Mouse (Mus musculus) kidney, postnatal 36 days (tissue): ENCODE results near the gene Clta.

Experiments used
- DNase-seq, 2 experiments: peaks; one replicate each; pipeline ENCODE4 v3.0.0; 2021 to 2022; ENCODE audit warnings: mixed read lengths in 2 of 2

The Clta gene

GRCm38 (mm10) chr4:44004126-44004525 is at the start of gene Clta:
Clta (plus strand) TSS chr4:44004452.
- DNase-seq, result no peak

- DNase-seq, result peak; percentile 47 to 84
These were observed 46.9 kb upstream of the Clta start, which contains the start of gene Glipr2 for GRCm38 (mm10) chr4:43957292-43957845. Glipr2 (plus strand) TSS chr4:43957401.

DNA sequence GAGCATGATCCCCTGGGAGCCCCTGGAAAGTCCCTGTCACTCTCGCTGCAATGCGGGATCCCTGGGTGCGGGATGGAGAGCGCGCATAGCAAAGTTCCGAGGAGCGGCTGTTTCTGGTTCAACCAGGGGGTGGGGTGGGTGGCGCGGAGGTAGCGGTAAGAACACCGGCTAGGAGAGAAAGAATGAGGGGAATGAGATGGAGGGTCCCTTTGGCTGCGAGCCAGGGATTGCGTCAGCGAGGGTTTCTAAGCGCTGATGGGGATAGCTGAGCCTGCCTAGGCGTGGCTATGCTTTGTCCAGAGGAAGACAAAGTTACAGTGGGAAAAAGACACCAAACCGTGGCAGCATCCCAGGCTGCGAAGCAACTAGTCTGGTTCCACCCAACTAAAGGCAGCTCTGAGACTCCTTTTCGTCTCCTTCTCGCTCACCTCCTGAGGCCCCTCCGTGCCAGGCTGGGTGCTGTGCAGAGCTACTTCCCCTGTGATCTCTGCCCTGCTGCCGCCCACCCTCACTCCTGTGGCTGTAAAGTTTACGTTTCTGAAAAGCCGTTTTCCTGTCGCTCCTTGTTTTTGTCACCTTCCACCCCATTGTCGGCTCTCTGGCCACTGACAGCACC is 46.3 kb upstream of the Clta start:
- DNase-seq, result peak in 1 of 2 experiments; percentile 36

DNA sequence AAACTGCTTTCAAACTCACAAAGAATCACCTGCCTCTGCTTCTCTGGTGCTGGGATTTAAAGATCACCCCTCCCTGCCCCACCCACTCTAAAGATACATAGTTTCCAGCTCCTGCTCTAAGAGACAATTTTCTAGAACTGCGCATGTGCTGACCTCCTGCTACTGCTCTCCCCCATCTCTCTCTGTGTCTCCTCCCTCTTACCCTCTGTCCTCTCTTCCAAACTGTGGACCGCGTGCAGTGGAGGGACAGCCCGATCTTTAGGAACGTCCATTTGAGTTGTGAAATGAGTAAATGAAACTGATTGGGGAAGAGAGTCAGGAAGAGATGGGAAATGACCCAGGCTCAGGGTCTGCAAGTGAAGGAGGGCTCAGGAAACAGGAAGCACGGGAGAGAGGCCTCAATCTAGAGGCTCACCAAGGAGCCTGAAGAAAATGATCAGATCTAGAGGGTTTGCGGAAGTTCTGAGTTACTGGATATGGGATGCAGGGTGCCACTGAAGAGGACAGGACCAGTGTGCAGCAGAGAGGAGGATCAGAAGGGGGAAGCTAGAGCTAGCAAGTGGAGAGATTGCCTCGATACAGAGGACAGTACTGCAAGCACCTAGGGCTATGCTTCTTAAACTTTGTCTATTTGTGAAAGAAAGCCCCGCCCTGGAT is 44.6 kb upstream of the Clta start:
- DNase-seq, result no peak

- DNase-seq, result no peak
These were observed 44.0 kb upstream of the Clta start for GRCm38 (mm10) chr4:43960207-43960606.

DNA sequence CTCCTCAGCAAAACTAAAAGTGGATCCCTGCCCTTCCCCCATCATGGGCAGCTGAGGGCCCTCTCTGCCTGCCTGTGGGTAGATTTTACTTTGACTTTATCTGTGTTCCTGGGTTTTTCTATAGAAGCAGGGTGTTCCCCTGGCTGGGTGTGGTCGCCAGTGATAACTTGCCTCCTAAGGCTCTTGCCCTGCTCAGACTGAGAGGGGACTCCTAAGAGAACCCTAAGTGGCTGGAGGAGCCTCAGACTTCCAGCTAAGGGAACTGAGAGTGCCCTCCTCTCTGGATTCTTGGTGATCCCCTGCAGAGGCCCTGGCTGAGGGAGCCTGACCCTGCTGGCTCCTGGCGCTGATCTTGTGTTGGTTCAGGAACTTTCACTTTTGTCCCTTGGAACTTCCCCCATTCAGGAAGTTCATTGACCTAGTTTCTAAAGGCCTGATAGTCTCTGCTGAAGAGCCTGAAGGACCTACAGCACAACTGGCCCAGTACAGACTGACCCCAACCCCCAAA is 39.9 kb upstream of the Clta start:
- DNase-seq, result peak; percentile 71

DNA sequence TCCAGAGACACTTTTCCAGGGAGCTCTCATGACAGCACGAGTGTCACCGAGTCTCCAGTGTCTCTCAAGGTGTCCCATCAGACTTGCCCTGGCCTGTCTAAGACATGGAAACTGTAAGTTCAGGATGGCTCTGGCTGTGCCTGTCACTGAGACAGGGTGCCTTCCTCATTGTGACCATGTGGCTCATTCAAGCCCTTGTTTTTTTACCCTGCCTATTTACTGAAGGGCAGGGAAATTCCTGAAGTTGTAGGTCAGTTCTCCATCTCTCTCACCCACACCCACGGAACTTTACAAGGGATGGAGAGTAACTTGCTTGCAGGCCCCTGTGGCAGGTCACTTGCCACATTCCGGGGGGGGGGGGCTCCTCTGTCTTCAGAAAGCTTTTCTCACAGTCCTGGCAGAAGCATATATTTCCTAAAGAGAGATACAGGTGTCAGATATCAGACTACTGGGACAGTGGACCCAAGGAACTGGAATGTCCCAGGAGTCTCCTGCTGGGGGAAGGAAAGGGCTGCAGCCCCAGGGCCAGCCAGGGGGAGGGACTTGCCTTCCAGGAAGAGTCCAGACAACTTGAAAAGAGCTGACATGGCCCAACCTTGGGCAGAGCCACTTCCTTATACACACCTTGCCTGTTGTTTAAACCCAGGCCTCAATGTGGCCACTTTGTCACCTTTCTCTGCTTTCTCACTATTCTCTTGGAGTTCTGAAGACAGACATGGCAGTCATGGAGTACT is 39.1 kb upstream of the Clta start:
- peak in 1 of 2 experiments; percentile 18 for DNase-seq

DNA sequence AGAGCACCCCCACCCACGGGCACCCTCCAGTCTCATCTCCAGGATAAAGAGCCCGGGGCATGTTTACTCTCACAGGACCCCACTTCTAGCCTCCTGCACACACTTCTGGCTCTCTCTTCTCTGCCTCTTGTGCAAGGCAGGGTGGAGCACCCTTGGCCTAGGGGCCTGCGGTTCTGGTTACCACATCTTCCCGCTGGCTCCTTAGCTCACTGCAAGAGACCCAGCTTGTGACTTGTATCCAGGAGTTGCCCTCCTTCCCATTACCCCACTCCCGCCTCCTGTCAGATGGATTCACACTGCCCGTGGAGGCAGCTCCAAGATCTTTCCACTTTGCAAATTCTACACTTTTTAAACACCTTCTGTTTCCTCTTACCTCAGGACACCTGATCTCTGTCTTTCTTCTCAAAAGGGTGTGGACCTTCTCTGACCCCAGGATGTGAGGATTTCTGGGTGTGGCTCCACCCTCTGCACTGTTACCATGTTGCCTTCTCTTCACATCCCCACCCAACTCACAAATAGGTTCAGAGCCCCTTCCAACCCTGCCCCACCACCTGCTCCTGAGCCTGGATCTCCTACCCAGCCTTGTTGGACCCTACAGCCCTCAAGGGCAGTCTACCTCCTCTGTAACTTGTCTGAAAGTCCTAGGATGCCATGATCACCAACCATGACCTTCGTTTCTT is 38.3 kb upstream of the Clta start:
- DNase-seq, result no peak

DNA sequence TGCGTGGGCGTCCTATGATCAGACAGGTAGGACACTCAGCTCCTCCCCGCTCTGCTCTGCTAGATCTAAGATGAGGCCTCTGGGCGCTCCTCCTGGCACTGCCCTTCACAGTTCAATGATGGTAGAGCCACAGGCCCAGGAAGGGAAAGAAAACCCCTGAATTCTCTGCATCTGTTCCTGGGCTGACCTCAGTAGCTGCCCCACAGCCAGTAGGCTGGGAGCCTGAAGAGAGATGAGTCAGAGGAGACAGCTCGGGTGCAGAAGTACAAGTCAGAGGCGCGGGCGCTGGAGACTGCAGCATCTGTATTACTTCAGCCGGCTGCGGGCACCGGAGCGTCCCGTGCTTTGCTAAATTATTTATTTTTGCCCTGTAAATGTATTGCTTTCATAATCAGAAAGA is 35.6 kb upstream of the Clta start:
- DNase-seq, result peak; percentile 79 to 85

DNA sequence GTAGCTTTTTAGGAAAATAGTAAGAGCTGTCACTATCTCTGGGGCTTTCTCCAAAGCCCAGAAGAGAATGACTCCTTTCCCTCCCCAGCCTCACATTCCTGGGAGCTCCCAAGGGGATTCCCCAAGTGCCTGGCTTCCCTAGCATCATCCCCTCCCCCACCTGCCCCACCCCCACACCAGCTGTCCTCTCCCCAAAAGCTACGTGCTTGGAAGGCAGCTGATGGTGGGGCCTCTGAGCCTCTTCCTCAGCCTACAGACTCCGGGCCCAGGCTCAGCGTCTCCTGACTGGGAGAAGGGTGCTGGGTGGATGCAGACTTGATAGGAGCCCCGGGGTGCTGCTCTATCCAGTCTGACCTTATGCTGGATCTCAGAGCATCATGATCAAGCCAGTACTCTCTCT is 34.9 kb upstream of the Clta start:
- no peak for DNase-seq

DNA sequence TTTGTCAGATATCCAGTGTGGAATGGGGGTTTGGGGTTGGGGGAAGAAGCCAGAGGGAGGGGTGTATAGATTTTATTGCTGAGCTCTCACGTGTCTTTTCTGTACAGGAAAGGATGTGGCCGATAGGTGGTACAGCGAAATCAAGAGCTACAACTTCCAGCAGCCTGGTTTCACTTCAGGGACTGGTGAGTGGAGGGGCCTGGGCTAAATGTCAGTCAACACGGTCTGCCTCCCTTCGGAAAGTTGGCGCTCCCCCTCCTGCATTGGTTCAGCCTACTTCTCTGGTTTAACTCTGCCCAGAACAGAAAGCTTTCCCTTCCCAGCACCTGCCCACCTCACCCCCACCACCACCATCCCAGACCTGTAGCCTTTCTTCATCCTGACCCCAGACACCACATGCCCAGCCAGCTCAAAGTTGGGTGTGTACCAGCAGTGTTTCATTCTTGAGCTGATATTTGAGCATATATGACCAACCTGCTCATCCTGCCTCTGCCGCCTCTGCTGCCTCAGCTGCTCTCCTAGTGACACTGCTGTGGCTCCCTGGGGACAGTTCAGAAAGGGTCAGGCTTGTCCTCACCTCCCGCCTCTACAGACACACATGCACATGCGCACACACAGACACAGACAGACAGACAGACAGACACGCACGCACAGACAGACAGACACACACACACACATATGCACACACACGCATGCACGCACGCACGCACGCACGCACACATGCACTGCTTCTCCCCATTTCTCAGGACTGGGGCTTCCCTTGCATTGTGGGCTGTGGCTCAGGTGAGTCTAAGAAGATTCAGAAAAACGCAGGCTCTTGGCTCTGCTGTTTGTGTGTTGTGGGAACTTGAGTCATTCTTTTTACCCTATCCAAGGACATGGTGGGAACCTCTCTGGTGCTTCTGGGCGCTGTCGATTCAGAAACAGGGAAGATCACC is 33.6 kb upstream of the Clta start:
- DNase-seq, result no peak

- no peak for DNase-seq
These were observed 32.6 kb upstream of the Clta start for GRCm38 (mm10) chr4:43971541-43972136.

GRCm38 (mm10) chr4:43972137-43972591 is 32.1 kb upstream of the Clta start:
- peak; percentile 60 to 62 for DNase-seq

DNA sequence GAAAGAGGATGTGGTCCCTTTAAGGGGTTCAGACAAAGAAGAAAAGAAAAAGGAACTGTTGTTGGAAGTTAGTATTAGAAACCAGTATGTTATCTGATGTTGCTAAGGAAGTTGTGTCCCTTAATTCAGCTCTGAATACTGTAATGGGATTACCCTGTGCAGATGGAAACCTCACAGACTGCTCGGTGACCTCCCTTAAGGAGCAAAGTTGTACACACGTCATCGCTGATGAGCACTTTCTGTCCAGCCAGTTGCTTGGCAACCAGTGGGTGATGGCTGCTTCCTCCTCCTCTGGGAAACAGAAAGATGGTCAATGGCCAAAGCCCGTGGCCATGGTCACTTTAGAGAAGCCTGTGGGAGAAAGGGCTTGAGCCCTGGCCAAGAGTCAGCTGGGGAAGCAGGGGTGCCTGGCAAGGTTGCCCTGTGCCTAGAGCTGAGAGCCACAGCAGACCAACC is 30.7 kb upstream of the Clta start:
- peak; percentile 20 to 30 for DNase-seq

GRCm38 (mm10) chr4:43974914-43975616 is 29.2 kb upstream of the Clta start:
- no peak for DNase-seq

- no peak for DNase-seq
These were observed 28.0 kb upstream of the Clta start for GRCm38 (mm10) chr4:43976223-43976740.

- DNase-seq, result peak; percentile 34 to 43
These were observed 25.5 kb upstream of the Clta start for GRCm38 (mm10) chr4:43978521-43979443.

DNA sequence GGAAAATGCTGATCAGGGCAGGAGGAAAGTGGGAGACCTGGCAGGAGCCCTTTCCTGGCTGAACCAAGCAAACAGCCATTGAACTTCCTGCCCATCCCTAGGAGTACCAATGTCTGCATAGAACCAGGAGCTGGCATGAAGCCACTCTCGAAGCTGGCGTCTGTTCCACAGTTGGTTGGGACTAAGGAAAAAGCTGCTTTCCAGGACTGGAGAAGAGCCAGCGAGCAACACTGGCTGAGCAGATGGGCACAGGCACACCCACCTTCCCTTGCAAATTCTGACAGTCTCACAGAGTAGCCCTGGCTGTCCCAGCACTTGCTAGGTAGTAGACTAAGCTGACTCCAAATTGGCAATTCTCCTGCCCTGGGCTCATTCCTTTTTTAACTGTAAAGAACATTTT is 24.5 kb upstream of the Clta start:
- peak; percentile 59 to 62 for DNase-seq

DNA sequence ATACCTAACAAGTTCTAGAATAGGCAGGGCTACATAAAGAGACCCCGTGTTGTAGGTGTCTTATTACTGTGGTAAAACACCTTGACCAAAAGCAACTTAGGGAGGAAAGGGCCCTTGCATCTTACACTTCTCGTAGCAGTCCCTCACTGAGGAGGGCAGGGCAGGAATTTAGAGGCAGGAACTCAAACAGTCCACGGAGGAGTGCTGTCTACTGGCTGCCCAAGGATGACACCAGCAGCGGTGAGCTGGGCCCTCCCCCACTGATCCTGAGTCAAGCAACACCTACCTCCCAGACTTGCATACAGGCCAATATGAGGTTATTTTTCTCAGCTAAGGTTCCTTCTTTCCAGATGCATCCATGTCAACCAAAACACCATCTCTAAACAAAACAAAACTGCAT is 24.0 kb upstream of the Clta start:
- no peak for DNase-seq
